Mouse (Mus musculus): ENCODE measurements around the gene Traf1. TPM values are rescaled to one million over a fixed set of nuclear protein-coding genes. Genes with fewer than 3 reads are reported as not detected.

Traf1 gene
- polyA plus RNA-seq, 1 experiment from 2014 or later, result 3.8 TPM

Other genes starting within 250 kb of the Traf1 start
- 112 and 123 TPM in 2 replicates for gene Gapvd1, start 206.5 kb downstream of the Traf1 start, polyA plus RNA-seq (2015; fragmentation: Nextera tagmentation; extraction: Ambion mirVana)
- 418 and 429 TPM in 2 replicates for gene Hspa5, start 189.8 kb downstream of the Traf1 start, polyA plus RNA-seq (2015; fragmentation: Nextera tagmentation; extraction: Ambion mirVana)
- gene Rabepk, start 161.9 kb downstream of the Traf1 start, polyA plus RNA-seq (2015; fragmentation: Nextera tagmentation; extraction: Ambion mirVana), result 23.2 and 24.5 TPM in 2 replicates
- 102 and 107 TPM in 2 replicates for gene Fbxw2, start 135.5 kb downstream of the Traf1 start, polyA plus RNA-seq (2015; fragmentation: Nextera tagmentation; extraction: Ambion mirVana)
- gene Gm34653, start 128.8 kb downstream of the Traf1 start, polyA plus RNA-seq (2015; fragmentation: Nextera tagmentation; extraction: Ambion mirVana), result 0.17 TPM in 1 of 2 replicates, not detected in the other
- 0.26 and 0.40 TPM in 2 replicates for gene Cutal, start 87.4 kb downstream of the Traf1 start, polyA plus RNA-seq (2015; fragmentation: Nextera tagmentation; extraction: Ambion mirVana)
- 101 and 102 TPM in 2 replicates for gene Psmd5, start 86.8 kb downstream of the Traf1 start, polyA plus RNA-seq (2015; fragmentation: Nextera tagmentation; extraction: Ambion mirVana)
- 1.5 and 2.1 TPM in 2 replicates for gene Phf19, start 47.7 kb downstream of the Traf1 start, polyA plus RNA-seq (2015; fragmentation: Nextera tagmentation; extraction: Ambion mirVana)
- gene Hc, start 99.7 kb upstream of the Traf1 start, polyA plus RNA-seq (2015; fragmentation: Nextera tagmentation; extraction: Ambion mirVana), result 1.1 and 1.2 TPM in 2 replicates
- gene AI182371, start 139.8 kb upstream of the Traf1 start, polyA plus RNA-seq (2015; fragmentation: Nextera tagmentation; extraction: Ambion mirVana), result 0.32 and 0.74 TPM in 2 replicates
- gene Cntrl, start 147.7 kb upstream of the Traf1 start, polyA plus RNA-seq (2015; fragmentation: Nextera tagmentation; extraction: Ambion mirVana), result 10.5 and 10.8 TPM in 2 replicates
- gene Rab14, start 239.3 kb upstream of the Traf1 start, polyA plus RNA-seq (2015; fragmentation: Nextera tagmentation; extraction: Ambion mirVana), result 400 and 424 TPM in 2 replicates

All from midbrain, embryonic 15.5 days (tissue).